Mouse (Mus musculus) heart, adult 11 months (tissue): Measurements from ENCODE around the gene Hoxa6.
A peak's percentile ranks its signal among the peaks of the same experiment; 100 is the strongest.

ENCODE experiments used
- DNase-seq: peaks from one replicate; pipeline ENCODE4 v3.0.0; 2022

Hoxa6 gene

DNA sequence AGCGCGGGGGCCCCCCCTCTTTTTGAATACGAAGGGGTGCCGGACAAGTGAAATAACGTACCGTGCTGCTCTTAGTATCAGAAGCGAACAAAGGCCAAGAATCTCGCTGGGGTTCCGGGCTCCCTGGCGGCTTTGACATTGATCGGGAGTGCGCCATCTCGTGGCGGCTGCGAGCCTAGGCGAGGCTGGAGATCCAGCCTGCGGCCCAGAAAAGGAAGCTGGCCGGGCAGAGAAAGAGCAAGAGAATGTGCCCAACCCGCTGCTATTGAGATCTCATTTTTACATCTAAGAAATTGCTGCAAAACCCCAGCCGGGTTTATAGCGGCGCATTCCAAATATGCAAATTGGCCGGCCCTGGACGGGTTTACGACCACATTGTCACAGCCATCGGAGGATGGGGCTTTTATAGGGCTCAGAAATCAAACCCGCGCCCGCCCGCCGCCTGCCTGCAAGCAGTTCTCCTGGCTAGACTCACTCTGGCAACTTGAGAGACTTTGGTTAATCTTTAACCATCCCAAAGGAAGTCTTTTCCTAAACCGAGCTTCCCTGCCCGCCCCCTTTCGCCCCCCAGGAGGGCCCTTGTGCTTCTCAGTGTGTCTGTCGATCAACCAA, 32.0 kb upstream of the Hoxa6 start, which contains the start of gene Hoxa10:
Gene Hoxa10, minus strand, starts transcription at position 466 of the 612 bp plus-strand sequence.
- peak; percentile 95 for DNase-seq

DNA sequence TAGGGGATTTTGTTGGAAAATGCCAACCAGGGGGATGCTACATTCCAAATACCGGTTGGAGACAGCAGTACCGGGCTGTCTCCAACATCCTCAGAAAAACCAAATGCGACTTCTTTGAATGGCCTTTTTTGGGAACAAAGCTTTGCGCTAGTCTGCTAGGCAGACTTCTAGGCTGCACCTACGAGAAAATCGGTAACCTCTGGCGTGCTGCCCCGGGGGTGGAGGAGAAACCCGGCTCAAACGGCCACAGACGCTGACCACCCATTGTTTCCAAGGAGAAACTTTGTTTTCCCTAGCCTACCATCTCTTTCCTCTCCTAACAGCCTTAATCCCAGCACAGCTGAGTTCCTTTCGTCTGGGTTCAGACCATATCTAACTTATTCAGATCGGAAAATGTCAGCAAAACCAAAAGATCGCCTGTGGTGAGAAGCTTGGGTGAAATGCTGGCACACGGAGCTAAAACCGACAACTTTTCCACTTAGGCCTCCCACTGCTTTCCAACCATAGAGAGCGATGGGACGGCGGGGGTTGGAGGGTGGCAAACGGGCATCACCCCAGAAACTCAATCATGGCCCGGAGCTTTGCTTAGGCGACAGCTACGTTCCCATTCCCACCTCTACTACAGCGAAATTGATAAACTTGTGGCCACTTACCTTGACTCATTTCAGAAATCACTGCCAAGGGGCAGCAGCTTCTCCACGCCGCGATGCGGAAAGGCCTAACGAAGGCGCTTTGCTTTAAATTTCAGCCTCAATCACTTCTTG, 31.3 kb upstream of the Hoxa6 start:
- peak; percentile 69 for DNase-seq

DNA sequence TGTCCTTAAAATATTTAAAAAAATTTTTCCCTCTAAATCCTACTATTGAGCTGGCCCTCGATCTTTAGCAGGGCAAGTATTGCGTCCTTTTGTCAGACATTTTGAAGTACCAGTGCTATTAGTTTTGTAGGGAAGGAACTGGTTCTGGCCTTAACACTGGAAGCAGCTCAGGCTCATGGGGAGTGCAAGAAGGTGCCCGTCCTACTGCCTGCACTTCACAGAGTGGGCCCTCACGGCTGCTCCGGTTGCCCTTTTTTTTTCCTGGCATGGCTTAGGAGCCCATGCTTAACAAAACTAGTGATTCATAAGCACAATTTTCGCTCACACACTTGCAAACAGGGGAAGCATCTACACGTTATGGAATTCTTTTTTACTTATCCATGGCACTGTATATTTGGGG, 30.5 kb upstream of the Hoxa6 start:
- DNase-seq: peak; percentile 36

DNA sequence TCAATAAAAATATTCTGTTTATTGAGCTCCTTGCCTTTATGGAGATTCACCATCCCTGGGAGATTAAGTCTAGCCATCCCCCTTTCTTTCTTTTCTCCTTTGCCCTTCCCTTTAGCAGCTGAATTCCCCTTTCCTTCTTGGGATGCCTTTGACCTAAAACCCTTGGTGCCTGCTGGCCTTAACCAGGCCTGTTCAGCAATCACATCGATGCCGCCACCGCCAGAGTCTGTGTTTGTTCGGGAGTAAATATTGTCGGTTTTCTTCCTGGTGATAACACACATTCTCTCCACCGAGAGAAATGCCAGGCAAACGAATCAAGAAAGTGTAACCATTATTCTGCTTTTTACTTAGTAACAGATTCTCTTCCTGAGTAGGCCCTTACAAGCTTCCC, 29.6 kb upstream of the Hoxa6 start:
- DNase-seq: peak; percentile 34

DNA sequence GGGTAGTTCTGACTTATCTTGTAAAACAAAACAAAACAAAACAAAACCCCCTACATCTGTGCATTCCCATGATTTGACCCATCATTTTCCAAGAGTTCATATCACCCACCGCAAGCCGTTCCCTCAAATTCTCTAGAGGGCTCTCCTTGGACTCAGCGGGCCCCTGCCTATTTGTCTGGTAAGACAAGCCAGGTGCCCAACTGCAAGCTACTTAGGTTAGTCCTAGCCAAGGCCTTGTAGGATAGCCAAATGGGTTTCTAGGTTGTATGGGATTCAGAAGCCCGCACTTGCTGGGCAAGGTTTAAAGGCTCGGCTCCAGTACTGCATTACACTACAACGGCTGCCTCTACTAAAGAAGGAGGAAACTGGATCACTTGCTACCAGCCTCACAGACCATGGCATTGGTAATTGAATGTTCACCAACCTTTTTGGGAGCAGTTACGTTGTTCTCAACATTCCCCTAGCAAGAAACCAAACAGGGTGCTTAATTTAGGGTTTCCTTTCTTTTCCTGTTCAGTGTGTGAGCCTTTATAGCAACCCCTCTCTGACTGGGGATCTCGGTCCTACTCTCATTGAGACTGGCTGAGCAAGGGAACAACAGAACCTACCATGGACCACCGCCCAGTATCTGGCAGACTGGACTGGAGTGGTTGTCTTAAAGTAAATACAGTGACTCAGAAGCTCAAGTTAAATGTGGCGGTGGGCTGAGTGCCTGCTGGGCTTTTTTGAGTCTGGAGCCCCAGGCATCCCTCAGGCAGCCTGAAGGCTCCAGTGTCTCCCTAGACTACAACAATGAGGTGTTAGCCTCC, 29.0 kb upstream of the Hoxa6 start:
- peak; percentile 80 for DNase-seq

DNA sequence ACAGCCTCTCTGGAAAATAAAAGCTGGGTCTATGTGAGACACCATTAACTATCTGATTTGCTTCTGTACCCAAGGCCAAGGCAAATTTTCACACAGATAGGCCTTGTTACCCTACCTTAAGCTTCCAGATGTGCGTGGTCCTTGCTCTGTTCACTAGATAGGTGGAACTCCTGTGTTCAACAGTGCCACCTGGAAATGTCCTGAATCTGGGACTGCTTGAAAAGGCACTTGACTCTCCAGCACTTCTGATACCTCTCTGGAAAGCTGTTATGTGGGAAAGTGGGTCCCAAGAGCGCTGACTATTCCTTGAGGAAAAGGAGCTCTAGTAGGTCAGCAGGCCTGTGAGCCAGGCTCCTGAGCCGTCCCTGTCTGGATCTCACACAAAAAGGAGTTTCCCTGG, 28.3 kb upstream of the Hoxa6 start:
- peak; percentile 76 for DNase-seq

DNA sequence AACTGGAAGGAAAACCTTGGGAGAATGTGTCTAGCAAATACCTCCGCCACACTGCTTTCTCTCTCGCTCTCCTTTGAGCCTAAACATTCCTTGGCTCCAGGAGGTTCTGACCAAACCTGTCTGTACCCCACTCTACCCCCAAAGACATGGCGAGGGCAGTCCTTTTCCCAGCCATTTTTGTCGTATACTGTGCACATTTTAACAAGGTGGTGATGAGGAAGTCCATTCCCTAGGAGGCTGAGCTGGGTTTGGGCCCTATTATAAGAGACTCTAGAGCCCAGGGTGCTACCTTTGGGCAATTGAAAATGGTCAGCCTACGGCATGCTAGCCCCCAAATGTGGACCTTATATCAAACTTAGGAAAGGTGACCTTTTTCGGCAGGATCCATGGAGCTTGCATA, 27.3 kb upstream of the Hoxa6 start:
- DNase-seq: peak; percentile 83

DNA sequence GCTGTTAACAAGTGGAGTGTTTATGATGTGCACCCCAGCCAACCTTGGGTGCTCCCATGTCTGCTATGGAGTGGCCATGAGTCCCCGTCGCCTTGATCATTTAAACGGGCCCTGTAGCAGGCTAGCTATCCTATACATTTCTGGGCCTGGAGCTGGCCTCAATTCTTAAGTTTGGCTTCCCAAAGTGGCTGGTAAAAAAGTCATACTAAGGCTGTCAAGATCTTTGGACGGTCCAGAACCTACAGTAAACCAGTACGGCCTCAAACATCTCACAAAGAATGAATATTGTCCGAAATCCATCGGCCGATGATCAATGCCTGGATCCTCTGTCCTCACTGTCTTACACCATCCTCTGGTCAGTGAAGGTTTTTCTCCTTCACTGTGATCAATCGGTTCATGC, 26.7 kb upstream of the Hoxa6 start:
- peak; percentile 59 for DNase-seq

DNA sequence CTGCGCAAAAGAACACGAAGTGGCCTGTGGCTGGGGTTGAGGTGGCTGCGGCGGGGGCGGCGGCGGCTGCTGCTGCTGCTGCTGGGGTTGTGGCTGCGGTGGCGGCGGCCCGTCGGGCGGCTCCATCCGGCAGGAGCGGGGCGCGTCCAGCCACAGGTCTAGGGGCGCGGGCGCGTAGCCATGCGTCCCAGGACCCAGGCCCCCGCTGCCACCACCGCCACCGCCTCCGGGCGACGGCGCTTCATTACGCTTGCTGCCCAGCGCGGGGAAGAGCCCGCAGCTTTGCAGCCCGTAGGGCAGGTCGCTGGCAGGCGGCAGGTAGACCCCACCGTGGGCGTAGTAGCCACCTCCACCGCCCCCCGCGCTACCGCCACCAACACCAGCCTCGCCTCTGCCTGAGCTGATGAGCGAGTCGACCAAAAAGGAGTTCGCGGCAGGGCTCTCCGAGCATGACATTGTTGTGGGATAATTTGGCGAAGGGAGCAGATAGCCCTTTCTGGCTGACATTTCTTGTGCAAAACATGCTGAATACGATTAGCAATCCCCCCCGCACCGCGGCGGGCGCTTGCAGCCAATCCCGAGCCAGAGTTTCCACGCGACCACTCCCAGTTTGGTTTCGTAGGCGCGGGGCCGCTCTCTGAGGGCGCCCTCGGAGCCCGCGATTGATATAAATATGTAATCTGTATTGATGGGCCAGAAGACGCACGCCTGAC, 26.1 kb upstream of the Hoxa6 start:
- peak; percentile 86 for DNase-seq

DNA sequence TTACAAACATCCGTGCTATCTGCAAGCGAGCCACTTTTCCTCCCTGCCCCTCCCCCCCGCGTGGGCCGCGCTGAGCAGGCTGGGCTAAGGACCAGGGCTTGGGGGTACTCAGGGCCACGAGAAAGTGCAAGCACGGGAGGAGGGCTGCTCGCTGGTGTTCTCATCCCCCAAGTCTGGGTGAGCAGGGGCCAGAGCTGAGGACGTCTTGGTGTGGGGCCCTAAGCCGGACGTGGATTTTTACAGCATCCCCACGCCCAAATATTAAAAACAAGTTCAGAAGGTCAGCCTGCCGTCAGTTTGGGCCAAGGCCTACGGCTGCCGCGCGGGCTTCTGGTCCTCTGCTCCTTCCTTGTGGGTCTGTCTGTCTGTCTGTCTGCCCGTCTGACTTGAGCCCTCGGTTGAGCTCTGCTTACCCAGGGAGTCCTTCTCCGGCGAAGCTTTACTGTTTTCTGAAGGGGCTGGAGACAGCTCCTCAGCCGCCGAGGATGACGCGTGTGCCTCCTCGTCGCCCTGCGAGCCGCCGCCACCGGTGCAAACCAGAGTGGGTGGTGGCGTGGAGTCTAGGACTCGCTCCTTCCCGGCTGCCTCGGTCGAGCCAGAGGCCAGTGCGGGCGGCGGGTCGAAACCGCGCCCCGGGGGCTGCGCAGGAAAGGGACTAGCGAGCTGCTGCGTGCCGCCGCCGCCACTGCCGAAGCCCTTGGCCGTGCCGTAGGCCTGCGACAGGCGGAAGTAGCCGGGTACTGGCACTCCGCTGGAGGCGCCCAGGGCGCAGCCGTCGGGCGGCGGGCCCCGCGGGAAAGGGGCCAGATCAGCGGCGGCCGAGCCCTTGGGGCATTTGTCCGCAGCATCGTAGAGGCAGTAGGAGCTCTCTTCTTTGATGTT, 25.3 kb upstream of the Hoxa6 start:
- DNase-seq: peak; percentile 88

DNA sequence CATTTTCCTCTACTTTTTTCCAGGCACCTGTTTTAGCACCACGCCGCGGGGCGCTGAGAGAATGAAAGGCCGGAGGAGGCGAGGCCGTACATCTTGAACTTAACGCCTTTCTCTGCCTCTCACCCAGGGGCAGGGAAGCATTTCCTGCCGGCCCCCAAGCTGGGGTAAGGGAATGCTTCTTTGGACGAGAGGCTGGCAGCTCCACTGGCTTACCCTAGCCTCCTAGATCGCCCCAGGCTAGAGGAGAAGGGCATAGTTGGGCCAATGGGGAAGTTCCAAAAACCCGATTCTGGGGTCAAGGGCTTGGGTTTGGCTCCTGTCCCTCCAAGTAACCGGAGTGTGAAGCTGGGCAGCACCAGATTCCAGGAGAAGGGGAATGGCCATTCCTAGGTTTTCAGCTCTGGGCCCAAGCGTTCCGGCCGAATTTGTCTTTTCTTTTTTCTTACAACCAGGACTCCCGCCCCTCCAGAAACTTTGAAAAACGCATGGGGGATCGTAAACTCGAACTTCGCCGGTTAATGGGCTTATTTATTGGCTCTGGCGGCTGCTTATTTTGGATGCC, 24.5 kb upstream of the Hoxa6 start:
- peak; percentile 80 for DNase-seq

DNA sequence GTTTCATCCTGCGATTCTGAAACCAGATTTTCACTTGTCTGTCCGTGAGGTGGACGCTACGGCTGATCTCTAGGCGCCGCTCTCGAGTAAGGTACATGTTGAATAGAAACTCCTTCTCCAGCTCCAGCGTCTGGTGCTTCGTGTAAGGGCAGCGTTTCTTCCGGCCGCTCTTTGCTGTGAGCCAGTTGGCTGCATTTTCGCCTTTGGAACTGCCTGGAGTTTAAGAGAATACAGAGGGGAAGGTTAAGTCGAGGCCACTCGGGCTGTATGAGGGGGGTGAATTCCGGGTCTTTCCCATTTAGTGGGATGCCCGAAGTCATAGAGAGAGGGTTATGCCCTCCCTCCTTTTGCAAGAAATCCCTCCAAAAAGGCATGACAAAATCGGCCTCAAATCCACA, 24.0 kb upstream of the Hoxa6 start:
- DNase-seq: peak; percentile 79

DNA sequence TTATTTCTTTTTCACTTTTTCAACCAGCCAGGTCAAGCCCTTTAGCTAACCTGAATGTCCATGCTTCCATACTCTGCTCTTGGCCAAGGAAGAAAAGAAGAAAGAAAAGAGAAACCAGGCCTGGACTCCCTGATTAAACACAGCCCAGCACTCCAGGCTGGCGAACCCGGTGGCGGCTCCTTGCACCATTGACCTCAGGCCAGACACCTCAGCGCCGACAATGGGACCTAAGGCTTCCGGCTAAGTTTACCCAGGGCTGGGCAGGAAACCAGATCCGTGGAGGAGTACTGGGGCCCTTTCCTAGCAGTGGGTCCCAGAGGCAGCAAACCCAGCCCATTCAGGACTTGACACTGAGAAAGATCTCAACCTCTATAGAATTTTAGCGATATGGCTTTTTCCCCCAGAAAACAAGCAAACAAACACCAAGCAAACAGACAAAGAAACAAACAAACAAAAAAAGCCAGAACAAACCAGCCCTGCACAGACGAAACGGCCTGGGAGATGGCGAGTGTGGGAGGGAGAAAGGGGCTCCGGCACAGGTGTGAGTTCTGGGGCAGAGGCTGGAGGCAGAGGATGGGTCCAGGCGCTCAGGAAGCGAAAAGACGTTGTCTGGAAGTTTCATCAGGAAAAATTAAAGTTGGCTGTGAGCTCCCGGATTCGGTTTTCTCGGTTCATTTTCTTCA, 23.5 kb upstream of the Hoxa6 start:
- peak; percentile 87 for DNase-seq

DNA sequence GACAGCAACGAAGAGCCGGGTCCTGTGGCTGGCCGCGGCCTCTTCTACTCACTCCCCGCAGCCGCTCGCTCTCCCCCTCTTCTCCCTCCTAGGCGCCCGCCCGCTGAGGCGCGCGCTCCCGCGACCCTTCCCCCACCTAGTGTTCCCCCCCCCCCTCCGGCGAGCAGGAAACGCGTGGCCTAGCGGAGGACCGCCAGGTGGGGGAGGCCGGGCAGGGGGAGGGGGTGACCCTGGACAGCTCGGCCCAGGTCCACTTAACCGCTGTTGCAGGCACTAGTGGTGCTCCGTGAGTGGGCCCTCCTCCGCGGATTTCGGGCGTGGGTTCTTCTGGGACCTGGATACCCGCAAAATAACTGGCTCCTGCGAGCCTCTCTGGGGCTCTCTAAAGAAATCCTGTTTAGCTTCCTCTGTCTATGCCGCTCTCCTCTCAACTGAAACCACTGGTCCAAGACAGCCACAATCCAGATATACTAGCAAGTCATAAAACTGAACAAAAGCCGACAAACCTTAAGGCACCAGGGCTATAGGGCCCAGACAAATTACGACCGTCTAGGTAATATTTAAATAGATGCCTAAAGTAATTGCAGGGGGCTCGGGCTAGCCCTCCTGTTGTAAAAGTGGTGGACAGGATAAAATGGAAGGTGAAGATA, 22.1 kb upstream of the Hoxa6 start, which contains the start of gene Hoxa9:
Gene Hoxa9, minus strand, starts transcription at position 574 of the 650 bp plus-strand sequence.
- DNase-seq: peak; percentile 82

DNA sequence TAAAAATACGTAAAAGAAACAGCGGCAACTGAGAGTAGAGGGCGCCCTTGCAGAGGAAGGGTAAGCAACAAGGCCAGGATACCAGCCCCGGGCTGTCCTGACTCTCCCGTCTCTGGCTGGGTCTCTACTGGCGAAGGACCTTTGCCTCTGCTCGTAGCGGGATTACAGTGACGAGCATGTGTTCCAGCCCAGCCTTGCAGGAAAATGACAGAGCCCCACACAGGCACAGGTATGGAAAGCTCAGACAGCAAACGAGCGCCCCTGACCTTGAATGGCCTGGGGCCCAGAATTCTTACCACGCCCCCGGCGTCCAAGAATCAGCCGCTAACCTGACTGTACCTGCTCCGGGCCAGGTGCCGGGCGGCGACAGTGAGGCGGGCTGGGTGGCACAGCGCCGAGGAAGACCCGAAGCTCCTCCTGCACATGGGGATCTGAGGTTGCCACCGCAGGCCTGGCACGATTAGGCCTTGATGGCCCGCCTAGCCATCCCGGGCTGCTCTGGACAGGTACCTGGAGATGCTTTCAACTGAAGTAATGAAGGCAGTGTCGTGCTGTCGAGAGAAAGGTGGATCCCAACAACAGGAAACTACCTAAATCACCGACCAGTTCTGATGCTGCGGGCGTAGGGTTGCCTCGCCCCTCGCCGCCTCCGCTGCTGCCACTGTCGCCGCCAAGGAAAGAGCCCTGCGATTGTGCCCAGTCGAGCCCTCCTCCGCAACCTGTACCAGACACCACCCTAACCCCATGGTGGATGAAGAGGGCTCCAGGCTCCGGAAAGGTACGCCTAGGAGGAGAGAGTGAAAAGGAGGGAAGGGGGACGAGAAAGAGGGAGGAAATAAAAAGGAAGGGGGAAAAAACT, 21.3 kb upstream of the Hoxa6 start:
- DNase-seq: no peak

DNA sequence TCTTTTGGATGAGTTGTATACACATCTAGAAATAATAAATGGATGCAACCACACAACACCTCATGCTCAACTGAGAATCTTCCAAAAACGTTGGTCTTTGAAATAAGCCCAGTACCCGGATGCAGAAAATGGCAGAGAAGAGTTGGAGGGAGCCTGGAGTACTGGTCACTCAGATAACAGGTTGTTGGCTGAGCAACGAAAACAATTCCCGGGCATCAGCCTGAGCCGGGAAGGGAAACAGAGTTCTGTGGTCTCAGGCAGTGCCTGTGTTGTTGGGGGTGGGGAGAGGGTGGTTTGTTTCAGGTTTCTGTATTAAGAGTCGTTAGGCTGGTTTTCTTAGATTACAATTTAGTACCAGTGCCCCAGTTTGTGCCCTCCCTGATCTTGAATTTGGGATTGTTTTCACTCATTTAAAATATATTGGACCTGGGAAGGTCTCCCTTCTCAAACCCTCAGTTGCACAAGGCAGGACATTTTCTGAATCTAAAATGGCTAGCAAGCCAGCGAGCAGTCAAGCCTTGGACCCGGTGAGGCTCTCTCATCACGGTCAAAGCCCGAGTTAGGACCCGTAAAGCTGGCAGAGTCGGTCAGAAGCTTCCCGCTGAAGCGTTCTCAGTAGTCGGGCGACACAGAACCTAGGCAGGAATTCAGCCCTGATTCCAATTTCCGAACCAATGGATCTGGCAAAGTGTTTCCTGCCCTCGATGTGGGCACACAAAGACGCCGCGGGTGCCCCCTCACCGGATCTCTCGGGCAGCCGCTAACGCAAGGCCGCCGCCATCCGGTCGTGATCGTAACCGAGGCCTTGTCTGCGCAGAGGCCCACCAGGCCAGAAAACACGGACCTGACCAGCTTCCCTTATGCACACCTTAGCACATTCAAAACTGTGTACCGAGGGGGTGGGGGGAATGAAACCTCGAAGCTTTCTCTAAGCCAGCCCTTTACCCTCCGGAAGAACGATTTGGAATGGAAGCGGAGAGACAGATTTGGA, 20.2 kb upstream of the Hoxa6 start:
- no peak for DNase-seq

DNA sequence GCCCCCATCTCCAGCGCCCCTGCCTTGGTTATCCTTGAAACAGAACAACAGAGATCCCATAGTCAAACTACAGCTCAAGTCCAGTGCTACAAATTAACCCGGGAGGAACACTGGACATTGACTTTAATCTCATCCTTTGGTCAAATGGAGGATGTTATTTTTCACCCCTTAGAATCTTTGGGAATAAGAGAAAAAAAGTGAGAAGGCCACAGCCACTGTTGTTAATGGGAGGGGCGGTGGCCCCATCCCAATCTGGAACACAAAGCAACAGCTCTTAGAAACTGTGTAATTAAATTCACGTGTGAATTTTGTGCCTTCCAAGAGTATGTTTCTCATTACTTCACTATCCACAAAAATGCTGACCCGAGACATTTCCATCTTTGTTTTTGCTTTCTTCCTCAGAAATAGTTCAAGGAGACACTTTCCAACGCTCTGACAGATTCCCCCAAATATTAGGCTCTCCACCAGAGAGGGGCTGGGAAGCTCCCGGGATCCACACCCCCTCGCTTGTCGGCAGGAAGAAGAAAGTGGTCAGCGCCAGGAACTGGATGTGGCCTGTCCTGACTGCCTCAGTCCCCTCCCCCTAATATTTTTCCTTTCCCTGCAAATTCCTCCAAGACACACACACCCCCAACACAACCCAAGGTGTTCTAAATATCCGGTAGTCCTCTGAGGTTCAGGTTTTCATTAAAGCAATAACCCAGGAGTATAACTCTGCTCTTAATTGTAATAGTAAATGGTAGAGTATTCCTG, 19.1 kb upstream of the Hoxa6 start:
- DNase-seq: no peak
